13 mouse cellular contexts compared by ENCODE assay signal in genomic region chr16:10585165-10585564, GRCm38 (mm10). TPM values are rescaled to one million over a fixed set of nuclear protein-coding genes. Genes with fewer than 3 reads are reported as not detected.
DNase-seq lines count a peak whose midpoint lies in the region; ATAC-seq lines count a peak whose summit lies in the region.
"Had no signal": no experiment of that assay in that cellular context is flagged by ENCODE, and none has a peak within 500 bp of the region (broad histone marks: within the 10 kb centered on the region; RNA-seq: fewer than 3 reads in every experiment).

No protein-coding gene starts in this region.

- no peaks in the 10 kb centered on the region for H3K4me1 ChIP-seq in hindbrain, embryonic 13.5 days (replicated peaks)
- H3K4me1 ChIP-seq: limb, embryonic 13.5 days; stomach, embryonic 15.5 days had no signal

- no peaks in the 10 kb centered on the region for H3K9me3 ChIP-seq in hindbrain, embryonic 13.5 days
- H3K9me3 ChIP-seq: limb, embryonic 13.5 days; stomach, embryonic 15.5 days had no signal

- peaks cover 88% of the 10 kb centered on the region for H3K36me3 ChIP-seq in hindbrain, embryonic 13.5 days
- H3K36me3 ChIP-seq: stomach, embryonic 15.5 days had no signal

- no peaks in the 10 kb centered on the region for H3K27me3 ChIP-seq in hindbrain, embryonic 13.5 days
- H3K27me3 ChIP-seq: limb, embryonic 13.5 days; stomach, embryonic 15.5 days had no signal

- H3K4me3 ChIP-seq in hindbrain, embryonic 13.5 days: no peak overlapping the region
- H3K4me3 ChIP-seq: erythroblast, embryonic 14.5 days; limb, embryonic 13.5 days; stomach, embryonic 15.5 days had no signal

- DNase-seq in adrenal gland, adult 2 months: peak; percentile 29
- DNase-seq in adrenal gland, adult (ENCODE audit: inconsistent age in 2 of 2, low spot score in 1 of 2): no peak
- DNase-seq in kidney, postnatal 10 days: peak; percentile 14
- DNase-seq in kidney, postnatal 36 days: no peak
- DNase-seq in induced T-regulatory cell, adult 2 months (ENCODE audit: low read depth): peak; percentile 66
- peak; percentile 57 for DNase-seq in thymus, postnatal 14 days
- DNase-seq: lung, embryonic 14.5 days had no signal

- H3K27ac ChIP-seq in hindbrain, embryonic 13.5 days: no peak overlapping the region
- H3K27ac ChIP-seq: hindbrain, embryonic 14.5 days; limb, embryonic 13.5 days; stomach, embryonic 15.5 days had no signal

- H3K9ac ChIP-seq in hindbrain, embryonic 13.5 days: no peak overlapping the region
- H3K9ac ChIP-seq: hindbrain, embryonic 14.5 days; limb, embryonic 13.5 days; lung, embryonic 14.5 days; stomach, embryonic 15.5 days had no signal

- 88% methylated on average over 1 of the region's 1 CpGs for WGBS in hindbrain, embryonic 13.5 days

- H3K4me2 ChIP-seq in hindbrain, embryonic 13.5 days: no peak overlapping the region
- H3K4me2 ChIP-seq: hindbrain, embryonic 14.5 days; limb, embryonic 13.5 days; lung, embryonic 14.5 days; stomach, embryonic 15.5 days had no signal

- no peak for ATAC-seq in hindbrain, embryonic 13.5 days (ENCODE audit: low FRiP score)
- no peak for ATAC-seq in monocyte, adult 5-6 weeks (replicated peaks; ENCODE audit: insufficient number of reproducible peaks, low FRiP score, low TSS enrichment, poor library complexity, severe bottlenecking)

RNA-seq across cellular contexts. Expression of gene Clec16a, which starts 40.0 kb away (rescaled TPM):
- total RNA-seq in adrenal gland, adult 2 months (2021): 10 to 100 TPM; 44.0 to 44.4 TPM
- 15.9 and 22.6 TPM in 2 replicates for polyA plus RNA-seq in adrenal gland, adult 2 months (2012; rRNA removed)
- 69.7 and 71.6 TPM in 2 replicates for polyA plus RNA-seq in hindbrain, embryonic 13.5 days (2015; fragmentation: Nextera tagmentation; extraction: Ambion mirVana)
- total RNA-seq in monocyte, adult 5-6 weeks (2017): 14.0 to 27.1 TPM (median 19.1 TPM) in 3 replicates

RNA-seq across cellular contexts. Expression of gene Dexi, which starts 42.3 kb away (rescaled TPM):
- 10 to 100 TPM; 17.1 to 24.2 TPM for total RNA-seq in adrenal gland, adult 2 months (2021)
- 89.2 and 99.6 TPM in 2 replicates for polyA plus RNA-seq in adrenal gland, adult 2 months (2012; rRNA removed)
- 15.5 and 18.0 TPM in 2 replicates for polyA plus RNA-seq in hindbrain, embryonic 13.5 days (2015; fragmentation: Nextera tagmentation; extraction: Ambion mirVana)
- 4.7 to 11.4 TPM (median 10.3 TPM) in 3 replicates for total RNA-seq in monocyte, adult 5-6 weeks (2017)

Comparison
In these comparisons a context has a peak if more than half of its experiments do, and no peak if none do; other contexts are left out.
1. DNase-seq: peak in adrenal gland, adult 2 months (single experiment), kidney, postnatal 10 days (single experiment), induced T-regulatory cell, adult 2 months (single experiment) and thymus, postnatal 14 days (single experiment); none in adrenal gland, adult (0 of 2) and kidney, postnatal 36 days (0 of 2).